Comparison of ENCODE assay signal across 10 mouse cellular contexts in genomic region chr5:130859736-130860135, GRCm38 (mm10).
DNase-seq lines count a peak whose midpoint lies in the region; ATAC-seq and TF ChIP-seq lines count a peak whose summit lies in the region.
"Had no signal": no experiment of that assay in that cellular context is flagged by ENCODE, and none has a peak within 500 bp of the region (broad histone marks: within the 10 kb centered on the region; RNA-seq: fewer than 3 reads in every experiment).

No protein-coding gene starts in this region.

- H3K4me2 ChIP-seq in embryonic facial prominence, embryonic 11.5 days (ENCODE audit: low read depth, low read length), result no peak overlapping the region
- H3K4me2 ChIP-seq: embryonic facial prominence, embryonic 12.5 days had no signal

- no peak for DNase-seq in heart, adult 2 months
- DNase-seq in heart, adult 9 months (ENCODE audit: low spot score in 2 of 2), result no peak
- no peak for DNase-seq in liver, adult 2 months (ENCODE audit: extremely low read depth, low read depth, low spot score)
- DNase-seq in liver (no peak), MEL (ENCODE audit: low read depth, low spot score) (no peak)
- DNase-seq in embryonic facial prominence, embryonic 11.5 days (ENCODE audit: low spot score), result peak; percentile 67
- DNase-seq in spleen, adult 18-20 months, result no peak
- DNase-seq: lung, postnatal 36 days had no signal

- no peak for TF ChIP-seq EP300 in heart, adult 2 months (IDR thresholded peaks at IDR 0.05; ENCODE audit: insufficient read depth, low read depth, low read length)
- no peak for TF ChIP-seq EP300 in MEL (IDR thresholded peaks at IDR 0.05; ENCODE audit: low read depth in 1 of 2, low read length in 2 of 2)

- no peak for ATAC-seq in embryonic facial prominence, embryonic 11.5 days (replicated peaks; ENCODE audit: insufficient number of reproducible peaks, low FRiP score, low TSS enrichment, low read depth)
- ATAC-seq in inflammation-experienced regulatory T-cells, adult 6 months, result no peak

- intact Hi-C loops in heart, adult 2 months (cut with DNase I), result loop anchor here (10.0 kb wide), 1 partner anchor 455 kb away; no protein-coding TSS in a partner anchor

- TF ChIP-seq CTCF in heart, adult 2 months (IDR thresholded peaks at IDR 0.05), result peak; percentile 43
- TF ChIP-seq CTCF in liver, adult 2 months (IDR thresholded peaks at IDR 0.05; ENCODE audit: low read depth, low read length), result peak; percentile 54; the same call in 1 of the 2 replicates
- TF ChIP-seq CTCF in MEL (IDR thresholded peaks at IDR 0.05 in 2 of 3, conservative IDR thresholded peaks at IDR 0.05 in 1 of 3; ENCODE audit: control insufficient read depth in 1 of 3, insufficient read depth in 1 of 3, low read depth in 2 of 3, low read length in 3 of 3, poor library complexity in 1 of 3, severe bottlenecking in 1 of 3), result peak in 2 of 3 experiments; percentile 35 to 66; a peak in 5 of 6 replicates

- no peak overlapping the region for H3K27ac ChIP-seq in heart, adult 2 months
- peak overlapping the region; percentile 97 for H3K27ac ChIP-seq in liver, adult 2 months (replicated peaks; ENCODE audit: insufficient read depth, low read depth, low read length)
- no peak overlapping the region for H3K27ac ChIP-seq in MEL (ENCODE audit: control insufficient read depth, low read depth, low read length)
- no peak overlapping the region for H3K27ac ChIP-seq in embryonic facial prominence, embryonic 11.5 days (replicated peaks; ENCODE audit: low read depth, low read length)
- H3K27ac ChIP-seq: embryonic facial prominence, embryonic 12.5 days had no signal

- 29% methylated on average over 6 of the region's 6 CpGs for WGBS in heart, adult 2 months
- whole genome bisulfite sequencing in liver, adult 2 months, result 43% methylated on average over 6 of the region's 6 CpGs
- 44% methylated on average over 5 of the region's 6 CpGs for WGBS in embryonic facial prominence, embryonic 11.5 days

- TF ChIP-seq POLR2A in heart, adult 2 months (IDR thresholded peaks at IDR 0.05; ENCODE audit: insufficient read depth, low read depth, low read length), result no peak
- TF ChIP-seq POLR2A in liver, adult 2 months (IDR thresholded peaks at IDR 0.05; ENCODE audit: extremely low read depth, insufficient read depth, low read length), result no peak
- TF ChIP-seq POLR2A in MEL (IDR thresholded peaks at IDR 0.05; ENCODE audit: control insufficient read depth in 1 of 2, insufficient read depth in 1 of 2, low read depth in 1 of 2, low read length in 2 of 2, poor library complexity in 1 of 2), result no peak

- H3K27me3 ChIP-seq in heart, adult 2 months (ENCODE audit: control insufficient read depth, insufficient read depth, low read length), result no peaks in the 10 kb centered on the region
- no peaks in the 10 kb centered on the region for H3K27me3 ChIP-seq in liver, adult 2 months (ENCODE audit: control insufficient read depth, insufficient read depth, low read length)
- H3K27me3 ChIP-seq in MEL (ENCODE audit: control insufficient read depth in 1 of 2, insufficient read depth in 2 of 2, low read length in 2 of 2), result no peaks in the 10 kb centered on the region
- H3K27me3 ChIP-seq in embryonic facial prominence, embryonic 11.5 days (ENCODE audit: control insufficient read depth, insufficient read depth, low read length), result no peaks in the 10 kb centered on the region
- H3K27me3 ChIP-seq: embryonic facial prominence, embryonic 12.5 days had no signal

- TF ChIP-seq RAD21 in MEL (IDR thresholded peaks at IDR 0.05; ENCODE audit: low read depth, low read length), result no peak

- H3K36me3 ChIP-seq in heart, adult 2 months (ENCODE audit: control insufficient read depth, insufficient read depth, low read length), result no peaks in the 10 kb centered on the region
- H3K36me3 ChIP-seq in liver, adult 2 months (ENCODE audit: control insufficient read depth, insufficient read depth, low read length), result no peaks in the 10 kb centered on the region
- no peaks in the 10 kb centered on the region for H3K36me3 ChIP-seq in MEL (ENCODE audit: control insufficient read depth in 1 of 2, insufficient read depth in 2 of 2, low read length in 2 of 2)
- no peaks in the 10 kb centered on the region for H3K36me3 ChIP-seq in embryonic facial prominence, embryonic 11.5 days (replicated peaks; ENCODE audit: control insufficient read depth, insufficient read depth, low read depth, low read length)
- H3K36me3 ChIP-seq: embryonic facial prominence, embryonic 12.5 days had no signal

- no peaks in the 10 kb centered on the region for H3K79me2 ChIP-seq in heart, adult 2 months (replicated peaks; ENCODE audit: control insufficient read depth, insufficient read depth, low read length)
- no peaks in the 10 kb centered on the region for H3K79me2 ChIP-seq in liver, adult 2 months (ENCODE audit: control insufficient read depth, insufficient read depth, low read length)
- H3K79me2 ChIP-seq in MEL (ENCODE audit: control insufficient read depth, insufficient read depth, low read length, poor library complexity), result no peaks in the 10 kb centered on the region

- H3K4me1 ChIP-seq in heart, adult 2 months (ENCODE audit: control insufficient read depth, insufficient read depth, low read length), result no peaks in the 10 kb centered on the region
- peaks cover 10% of the 10 kb centered on the region for H3K4me1 ChIP-seq in liver, adult 2 months (ENCODE audit: control insufficient read depth, insufficient read depth, low read length)
- H3K4me1 ChIP-seq in MEL (ENCODE audit: control insufficient read depth in 1 of 2, insufficient read depth in 2 of 2, low read length in 2 of 2), result no peaks in the 10 kb centered on the region
- no peaks in the 10 kb centered on the region for H3K4me1 ChIP-seq in embryonic facial prominence, embryonic 11.5 days (ENCODE audit: control insufficient read depth, insufficient read depth, low read length)
- H3K4me1 ChIP-seq: embryonic facial prominence, embryonic 12.5 days had no signal

- H3K9me3 ChIP-seq in MEL (replicated peaks; ENCODE audit: insufficient read depth, low read length), result no peaks in the 10 kb centered on the region
- H3K9me3 ChIP-seq in embryonic facial prominence, embryonic 11.5 days (replicated peaks; ENCODE audit: control insufficient read depth, low read length), result no peaks in the 10 kb centered on the region
- H3K9me3 ChIP-seq: embryonic facial prominence, embryonic 12.5 days had no signal

- no peak overlapping the region for H3K9ac ChIP-seq in heart, adult 2 months (ENCODE audit: low read depth, low read length)
- H3K9ac ChIP-seq in liver, adult 2 months (ENCODE audit: low read depth, low read length), result no peak overlapping the region
- no peak overlapping the region for H3K9ac ChIP-seq in MEL (ENCODE audit: control insufficient read depth, low read depth, low read length, poor library complexity, severe bottlenecking)
- H3K9ac ChIP-seq in embryonic facial prominence, embryonic 11.5 days (replicated peaks; ENCODE audit: low read length), result no peak overlapping the region
- H3K9ac ChIP-seq: embryonic facial prominence, embryonic 12.5 days had no signal

- no peak overlapping the region for H3K4me3 ChIP-seq in heart, adult 2 months
- H3K4me3 ChIP-seq in liver, adult 2 months (ENCODE audit: insufficient read depth, low read depth, low read length), result no peak overlapping the region
- no peak overlapping the region for H3K4me3 ChIP-seq in MEL (ENCODE audit: control insufficient read depth in 1 of 2, insufficient read depth in 1 of 2, low read depth in 2 of 2, low read length in 2 of 2)
- H3K4me3 ChIP-seq in embryonic facial prominence, embryonic 11.5 days (ENCODE audit: low read depth, low read length), result no peak overlapping the region
- H3K4me3 ChIP-seq: embryonic facial prominence, embryonic 12.5 days had no signal

TF ChIP-seq in MEL, 35 proteins besides CTCF, POLR2A, EP300 and RAD21:
- TF ChIP-seq KAT2A (conservative IDR thresholded peaks at IDR 0.05; ENCODE audit: low read depth, low read length), result no peak
